Mouse (Mus musculus) lung, postnatal 0 days (tissue): ENCODE data around the gene Caml.
"Not testable (repeated sequence)": the region's sequence is repeated elsewhere in the genome, so short reads cannot be mapped to it uniquely, and the experiment has no call there.

Experiments
- CTCF ChIP-seq: IDR thresholded peaks from 2 replicates; pipeline ENCODE4 v1.5.1; 2016; ENCODE audit warnings: antibody characterized with exemption, mild to moderate bottlenecking
- EP300 ChIP-seq: IDR thresholded peaks from 2 replicates; pipeline ENCODE4 v1.6.1; 2016; ENCODE audit warnings: antibody characterized with exemption, mild to moderate bottlenecking, control low read depth

GRCm38 (mm10) chr13:55640480-55640879, 17.7 kb downstream of the Caml start:
- TF ChIP-seq CTCF: peak; percentile 84
- TF ChIP-seq EP300: not testable (repeated sequence)
